Mouse (Mus musculus) hindbrain, embryonic 13.5 days (tissue): ENCODE data around the gene Olfr1115. TPM values are rescaled to one million over a fixed set of nuclear protein-coding genes. Genes with fewer than 3 reads are reported as not detected.
"Not testable (repeated sequence)": the region's sequence is repeated elsewhere in the genome, so short reads cannot be mapped to it uniquely, and the experiment has no call there.

Experiments
- ATAC-seq: fragments of 200-750 bp; cut with Nextera tagmentation; 2 replicates; pipeline ENCODE4 v1.8.0; 2017; ENCODE audit warnings: moderate TSS enrichment; ENCODE audit not compliant: low FRiP score
- H3K27ac ChIP-seq: fragments of 300-500 bp; sonication (generic); 2 replicates; pipeline ENCODE4 v1.5.1; 2015; ENCODE audit warnings: inconsistent platforms, mild to moderate bottlenecking, moderate library complexity
- H3K27me3 ChIP-seq: fragments of 300-500 bp; sonication (generic); 2 replicates; pipeline ENCODE4 v1.6.1; 2015; ENCODE audit warnings: mild to moderate bottlenecking, inconsistent platforms
- H3K36me3 ChIP-seq: fragments of 300-500 bp; sonication (generic); 2 replicates; pipeline ENCODE4 v1.6.1; 2015; ENCODE audit warnings: mild to moderate bottlenecking, inconsistent platforms
- H3K4me1 ChIP-seq: fragments of 300-500 bp; sonication (generic); replicated peaks from 2 replicates; pipeline ENCODE4 v1.6.1; 2015; ENCODE audit warnings: inconsistent platforms
- H3K4me2 ChIP-seq: fragments of 300-500 bp; sonication (generic); 2 replicates; pipeline ENCODE4 v1.6.1; 2015; ENCODE audit warnings: inconsistent platforms, mild to moderate bottlenecking, moderate library complexity
- H3K4me3 ChIP-seq: fragments of 300-500 bp; sonication (generic); 2 replicates; pipeline ENCODE4 v1.5.1; 2015; ENCODE audit warnings: mild to moderate bottlenecking, inconsistent platforms
- H3K9ac ChIP-seq: fragments of 300-500 bp; sonication (generic); 2 replicates; pipeline ENCODE4 v1.6.1; 2015; ENCODE audit warnings: mild to moderate bottlenecking, inconsistent platforms
- H3K9me3 ChIP-seq: fragments of 300-500 bp; sonication (generic); 2 replicates; pipeline ENCODE4 v1.6.1; 2016; ENCODE audit warnings: inconsistent platforms
- WGBS: fragments of 180-500 bp; shearing (Covaris S2); methylation state at CpG from one replicate; pipeline ENCODE4 v1.1.7; 2015; 5-methylcytosine and 5-hydroxymethylcytosine counted together
- microRNA-seq: library from miRNA; unstranded; fragments of <30 nt; microRNA quantifications from one replicate; pipeline ENCODE4, GENCODE M21; 2016
- polyA plus RNA-seq: library from polyadenylated mRNA; unstranded; fragments of >200 nt; fragmentation: Nextera tagmentation; extraction: Ambion mirVana; gene quantifications from 2 replicates; pipeline ENCODE4 v1.2.1, GENCODE M21; 2015

Olfr1115 gene
- polyA plus RNA-seq, result not detected in 2 replicates

DNA sequence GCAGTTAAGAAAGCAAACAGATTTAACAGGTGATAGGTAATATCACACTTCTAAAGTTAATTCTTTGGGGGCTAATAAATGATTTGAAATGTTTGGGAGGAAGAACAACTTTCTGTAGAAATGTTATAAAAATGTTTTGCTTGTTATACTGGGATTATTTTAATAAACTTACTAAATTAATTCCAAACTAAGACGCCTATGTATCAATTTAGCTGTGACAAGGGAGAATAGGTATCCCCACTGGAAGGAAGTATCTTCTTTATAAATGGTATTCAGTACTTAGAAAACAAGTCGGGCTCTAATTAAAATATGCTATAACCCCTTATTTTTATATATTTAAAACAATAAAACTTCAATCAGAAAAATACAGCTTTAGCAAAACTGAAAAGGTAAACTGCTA, at the start of gene Olfr1115:
Olfr1115 (plus strand) TSS at position 301 of the 400 bp plus-strand sequence.
- no peaks in the 10 kb centered on the region for H3K4me1 ChIP-seq
- 90% methylated on average over 2 of the region's 2 CpGs for WGBS
- no peak for ATAC-seq

GRCm38 (mm10) chr2:87208670-87209069, 39.1 kb upstream of the Olfr1115 start, which contains the start of gene Olfr1113:
Gene Olfr1113, plus strand, starts transcription at chr2:87208970.
- Histone ChIP-seq H3K27me3 (no peaks in the 10 kb centered on the region), H3K9ac (no peak within 1 kb of the TSS), H3K36me3 (no peaks in the 10 kb centered on the region), H3K4me3 (no peak within 1 kb of the TSS), H3K9me3 (no peaks in the 10 kb centered on the region), H3K4me2 (no peak within 1 kb of the TSS), H3K27ac (no peak within 1 kb of the TSS), H3K4me1 (no peaks in the 10 kb centered on the region)
- no peak for ATAC-seq
- 89% methylated on average over 2 of the region's 2 CpGs for WGBS

More for the DNA sequence above, at the start of gene Olfr1115:
- Histone ChIP-seq H3K36me3 (no peaks in the 10 kb centered on the region), H3K27me3 (no peaks in the 10 kb centered on the region), H3K4me3 (no peak within 1 kb of the TSS), H3K4me2 (no peak within 1 kb of the TSS), H3K27ac (no peak within 1 kb of the TSS), H3K9me3 (no peaks in the 10 kb centered on the region), H3K9ac (no peak within 1 kb of the TSS)

DNA sequence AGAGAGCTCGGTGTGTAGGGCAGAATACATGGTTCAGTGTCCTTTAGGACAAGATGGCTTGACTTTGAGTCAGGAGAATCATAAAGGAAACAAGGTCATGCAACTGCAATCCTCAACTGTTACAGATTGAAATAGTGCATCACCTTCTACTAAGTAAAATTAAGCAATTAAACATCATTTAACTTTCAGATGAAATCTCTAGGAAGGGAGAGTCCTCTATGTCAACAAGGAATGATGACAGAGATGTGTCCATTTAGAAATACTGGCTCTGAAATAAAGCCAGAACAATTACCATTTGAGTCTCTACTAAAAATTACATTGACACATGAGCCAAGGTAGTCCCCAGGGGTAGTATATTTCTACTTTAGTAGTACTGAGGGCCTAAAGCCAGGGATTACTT, 19.4 kb downstream of the Olfr1115 start, which contains the start of gene Olfr1116:
Olfr1116 (plus strand) TSS at position 301 of the 400 bp plus-strand sequence.
- ATAC-seq, result no peak
- Histone ChIP-seq H3K36me3 (no peaks in the 10 kb centered on the region), H3K27ac (no peak within 1 kb of the TSS), H3K9ac (no peak within 1 kb of the TSS), H3K4me2 (no peak within 1 kb of the TSS), H3K4me1 (no peaks in the 10 kb centered on the region), H3K27me3 (no peaks in the 10 kb centered on the region), H3K4me3 (no peak within 1 kb of the TSS), H3K9me3 (no peaks in the 10 kb centered on the region)
- 84% methylated on average over 1 of the region's 1 CpGs for whole genome bisulfite sequencing

DNA sequence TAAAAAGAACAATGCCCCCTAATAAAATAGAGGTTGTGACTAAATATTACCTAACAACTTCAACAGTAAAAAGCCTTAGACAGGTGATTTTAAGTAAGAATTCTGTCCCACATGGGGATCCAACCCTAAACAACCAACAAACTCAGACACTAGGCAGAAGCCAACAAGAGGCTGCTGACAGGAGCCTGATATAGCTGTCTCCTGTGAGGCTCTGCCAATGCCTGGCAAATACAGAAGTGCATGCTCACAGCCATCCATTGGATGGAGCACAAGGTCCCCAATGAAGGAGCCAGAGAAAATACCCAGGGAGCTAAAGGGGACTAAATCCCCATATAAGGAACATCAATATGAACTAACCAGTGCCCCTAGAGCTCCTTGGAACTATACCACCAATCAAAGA, 46.2 kb downstream of the Olfr1115 start:
- not testable (repeated sequence) for H3K27ac ChIP-seq, H3K9ac ChIP-seq, H3K36me3 ChIP-seq, H3K4me2 ChIP-seq, H3K9me3 ChIP-seq, H3K27me3 ChIP-seq, H3K4me1 ChIP-seq, H3K4me3 ChIP-seq, ATAC-seq

Small RNAs within 50 kb of the gene (microRNA-seq; reads per million reads assigned to microRNA genes)
- gene Gm27438, result not detected

Other genes starting within 250 kb of the Olfr1115 start
- gene Olfr1102, start 249.6 kb upstream of the Olfr1115 start, polyA plus RNA-seq, result not detected in 2 replicates
- gene Olfr1104, start 220.9 kb upstream of the Olfr1115 start, polyA plus RNA-seq, result not detected in 2 replicates
- gene Olfr1105, start 211.5 kb upstream of the Olfr1115 start, polyA plus RNA-seq, result not detected in 2 replicates
- gene Olfr1106, start 195.7 kb upstream of the Olfr1115 start, polyA plus RNA-seq, result not detected in 2 replicates
- gene Olfr1107, start 172.2 kb upstream of the Olfr1115 start, polyA plus RNA-seq, result not detected in 2 replicates
- not detected in 2 replicates for gene Olfr1109, start 152.0 kb upstream of the Olfr1115 start, polyA plus RNA-seq
- not detected in 2 replicates for gene Olfr259, start 133.4 kb upstream of the Olfr1115 start, polyA plus RNA-seq
- gene Olfr1110, start 107.7 kb upstream of the Olfr1115 start, polyA plus RNA-seq, result not detected in 2 replicates
- gene Olfr1111, start 95.4 kb upstream of the Olfr1115 start, polyA plus RNA-seq, result not detected in 2 replicates
- gene Olfr1112, start 60.2 kb upstream of the Olfr1115 start, polyA plus RNA-seq, result not detected in 2 replicates
- not detected in 2 replicates for gene Olfr1113, start 39.0 kb upstream of the Olfr1115 start, polyA plus RNA-seq
- not detected in 2 replicates for gene Olfr1116, start 19.5 kb downstream of the Olfr1115 start, polyA plus RNA-seq
- gene Olfr1118, start 59.6 kb downstream of the Olfr1115 start, polyA plus RNA-seq, result not detected in 2 replicates
- gene Olfr1120, start 106.8 kb downstream of the Olfr1115 start, polyA plus RNA-seq, result not detected in 2 replicates
- gene Olfr1121, start 121.9 kb downstream of the Olfr1115 start, polyA plus RNA-seq, result not detected in 2 replicates
- gene Olfr1122, start 137.8 kb downstream of the Olfr1115 start, polyA plus RNA-seq, result not detected in 2 replicates
- not detected in 2 replicates for gene Olfr1123, start 168.6 kb downstream of the Olfr1115 start, polyA plus RNA-seq
- 0.08 TPM in 1 of 2 replicates, not detected in the other for gene Olfr1124, start 182.3 kb downstream of the Olfr1115 start, polyA plus RNA-seq
- not detected in 2 replicates for gene Olfr1126, start 205.9 kb downstream of the Olfr1115 start, polyA plus RNA-seq
- gene Pramel7, start 249.1 kb downstream of the Olfr1115 start, polyA plus RNA-seq, result not detected in 2 replicates